Mouse (Mus musculus) neural tube, embryonic 11.5 days (tissue): ENCODE measurements around the gene Olfr586. TPM values are rescaled to one million over a fixed set of nuclear protein-coding genes. Genes with fewer than 3 reads are reported as not detected.

Experiments
- ATAC-seq: fragments of 200-750 bp; cut with Nextera tagmentation; 2 replicates; pipeline ENCODE4 v1.8.0; 2017; ENCODE audit warnings: moderate number of reproducible peaks, mild to moderate bottlenecking, moderate TSS enrichment, moderate library complexity; ENCODE audit not compliant: insufficient read depth, low FRiP score, low TSS enrichment
- DNase-seq: peaks from one replicate; pipeline ENCODE4 v3.0.0-alpha.2; 2015; ENCODE audit warnings: low spot score
- H3K27ac ChIP-seq: fragments of 300-500 bp; sonication (generic); 2 replicates; pipeline ENCODE4 v1.5.1; 2014; ENCODE audit warnings: low read depth, mild to moderate bottlenecking, low read length
- H3K27me3 ChIP-seq: fragments of 300-500 bp; sonication (generic); 2 replicates; pipeline ENCODE4 v1.6.1; 2014; ENCODE audit warnings: mild to moderate bottlenecking, low read length, mixed read lengths; ENCODE audit not compliant: control insufficient read depth, insufficient read depth
- H3K36me3 ChIP-seq: fragments of 300-500 bp; sonication (generic); 2 replicates; pipeline ENCODE4 v1.6.1; 2014; ENCODE audit warnings: mild to moderate bottlenecking, low read length, moderate library complexity, mixed read lengths; ENCODE audit not compliant: control insufficient read depth, insufficient read depth
- H3K4me1 ChIP-seq: fragments of 300-500 bp; sonication (generic); 2 replicates; pipeline ENCODE4 v1.6.1; 2014; ENCODE audit warnings: low read length, mixed read lengths; ENCODE audit not compliant: control insufficient read depth, insufficient read depth
- H3K4me2 ChIP-seq: fragments of 300-500 bp; sonication (generic); 2 replicates; pipeline ENCODE4 v1.6.1; 2014; ENCODE audit warnings: low read depth, mild to moderate bottlenecking, moderate library complexity
- H3K4me3 ChIP-seq: fragments of 300-500 bp; sonication (generic); 2 replicates; pipeline ENCODE4 v1.5.1; 2014; ENCODE audit warnings: low read depth, low read length
- H3K9ac ChIP-seq: fragments of 300-500 bp; sonication (generic); 2 replicates; pipeline ENCODE4 v1.6.1; 2014; ENCODE audit warnings: mild to moderate bottlenecking, low read length
- H3K9me3 ChIP-seq: fragments of 300-500 bp; sonication (generic); 2 replicates; pipeline ENCODE4 v1.6.1; 2016; ENCODE audit warnings: low read length; ENCODE audit not compliant: control insufficient read depth
- WGBS: fragments of 180-500 bp; shearing (Covaris S2); extraction: QIAGEN DNeasy Blood & Tissue Kit; methylation state at CpG from one replicate; pipeline ENCODE4 v1.1.7; 2014; 5-methylcytosine and 5-hydroxymethylcytosine counted together
- polyA plus RNA-seq: library from polyadenylated mRNA; unstranded; fragments of >200 nt; fragmentation: Nextera tagmentation; extraction: Ambion mirVana; gene quantifications from 2 replicates; pipeline ENCODE4 v1.2.1, GENCODE M21; 2014

The Olfr586 gene
- polyA plus RNA-seq: not detected in 2 replicates

- ATAC-seq (no peak), DNase-seq (no peak)
- H3K9me3 ChIP-seq: no peaks in the 10 kb centered on the region
- H3K36me3 ChIP-seq: no peaks in the 10 kb centered on the region
- H3K4me1 ChIP-seq: no peaks in the 10 kb centered on the region
- no peaks in the 10 kb centered on the region for H3K27me3 ChIP-seq
- no peak within 1 kb of the TSS for H3K27ac ChIP-seq
- 91% methylated on average over 3 of the region's 3 CpGs for whole genome bisulfite sequencing
- H3K4me3 ChIP-seq: no peak within 1 kb of the TSS
- no peak within 1 kb of the TSS for H3K9ac ChIP-seq
- no peak within 1 kb of the TSS for H3K4me2 ChIP-seq
Measured at GRCm38 (mm10) chr7:103125538-103125937, at the start of gene Olfr586. Olfr586 (minus strand) TSS chr7:103125638.

- no peak overlapping the region for H3K4me3 ChIP-seq
- H3K27me3 ChIP-seq: no peaks in the 10 kb centered on the region
- H3K9me3 ChIP-seq: no peaks in the 10 kb centered on the region
- no peaks in the 10 kb centered on the region for H3K36me3 ChIP-seq
- no peak overlapping the region for H3K27ac ChIP-seq
- DNase-seq (no peak), ATAC-seq (no peak)
- no peak overlapping the region for H3K4me2 ChIP-seq
- H3K4me1 ChIP-seq: no peaks in the 10 kb centered on the region
- H3K9ac ChIP-seq: no peak overlapping the region
- WGBS: 85% methylated on average over 5 of the region's 5 CpGs
Measured at GRCm38 (mm10) chr7:103169697-103170096, 44.3 kb upstream of the Olfr586 start.

- H3K4me3 ChIP-seq: no peak within 1 kb of the TSS
- ATAC-seq: no peak
Measured at GRCm38 (mm10) chr7:103156256-103156655, 30.8 kb upstream of the Olfr586 start, which contains the start of gene Olfr589. Olfr589 (minus strand) TSS chr7:103156356.

GRCm38 (mm10) chr7:103140579-103140978 is 15.1 kb upstream of the Olfr586 start, which contains the start of gene Olfr588-ps1:
Olfr588-ps1 (plus strand) TSS chr7:103140879.
- H3K27ac ChIP-seq: no peak within 1 kb of the TSS
- no peak within 1 kb of the TSS for H3K4me2 ChIP-seq
- WGBS: 82% methylated on average over 1 of the region's 1 CpGs
- no peaks in the 10 kb centered on the region for H3K36me3 ChIP-seq
- no peaks in the 10 kb centered on the region for H3K9me3 ChIP-seq
- no peaks in the 10 kb centered on the region for H3K27me3 ChIP-seq
- no peaks in the 10 kb centered on the region for H3K4me1 ChIP-seq
- no peak within 1 kb of the TSS for H3K4me3 ChIP-seq
- H3K9ac ChIP-seq: no peak within 1 kb of the TSS
- DNase-seq (no peak), ATAC-seq (no peak)

More at GRCm38 (mm10) chr7:103156256-103156655, 30.8 kb upstream of the Olfr586 start, which contains the start of gene Olfr589:
- WGBS: 69% methylated on average over 2 of the region's 2 CpGs
- DNase-seq: no peak
- no peaks in the 10 kb centered on the region for H3K27me3 ChIP-seq
- no peak within 1 kb of the TSS for H3K27ac ChIP-seq
- H3K4me1 ChIP-seq: no peaks in the 10 kb centered on the region
- H3K36me3 ChIP-seq: no peaks in the 10 kb centered on the region
- H3K4me2 ChIP-seq: no peak within 1 kb of the TSS
- no peak within 1 kb of the TSS for H3K9ac ChIP-seq
- no peaks in the 10 kb centered on the region for H3K9me3 ChIP-seq

- H3K4me2 ChIP-seq: no peak overlapping the region
Measured at GRCm38 (mm10) chr7:103119406-103119805, 6.0 kb downstream of the Olfr586 start.

GRCm38 (mm10) chr7:103097420-103097819 is 28.0 kb downstream of the Olfr586 start, which contains the start of gene Olfr585:
Olfr585 (plus strand) TSS chr7:103097720.
- H3K9ac ChIP-seq: no peak within 1 kb of the TSS
- no peaks in the 10 kb centered on the region for H3K4me1 ChIP-seq
- no peaks in the 10 kb centered on the region for H3K9me3 ChIP-seq
- no peak within 1 kb of the TSS for H3K27ac ChIP-seq
- no peak within 1 kb of the TSS for H3K4me2 ChIP-seq
- no peak for ATAC-seq
- no peaks in the 10 kb centered on the region for H3K36me3 ChIP-seq
- DNase-seq: no peak
- WGBS: 93% methylated on average over 1 of the region's 1 CpGs
- no peak within 1 kb of the TSS for H3K4me3 ChIP-seq
- H3K27me3 ChIP-seq: no peaks in the 10 kb centered on the region

More at GRCm38 (mm10) chr7:103119406-103119805, 6.0 kb downstream of the Olfr586 start:
- Histone ChIP-seq H3K4me1 (no peaks in the 10 kb centered on the region), H3K9ac (no peak overlapping the region), H3K4me3 (no peak overlapping the region), H3K9me3 (no peaks in the 10 kb centered on the region), H3K27me3 (no peaks in the 10 kb centered on the region), H3K36me3 (no peaks in the 10 kb centered on the region), H3K27ac (no peak overlapping the region)
- DNase-seq: no peak
- no peak for ATAC-seq
- WGBS: 50% methylated on average over 3 of the region's 3 CpGs

- no peak within 1 kb of the TSS for H3K27ac ChIP-seq
- H3K4me3 ChIP-seq: no peak within 1 kb of the TSS
- no peak within 1 kb of the TSS for H3K9ac ChIP-seq
- no peaks in the 10 kb centered on the region for H3K4me1 ChIP-seq
- DNase-seq: no peak
- H3K9me3 ChIP-seq: no peaks in the 10 kb centered on the region
- ATAC-seq: no peak
- WGBS: 90% methylated on average over 1 of the region's 1 CpGs
- H3K4me2 ChIP-seq: no peak within 1 kb of the TSS
- no peaks in the 10 kb centered on the region for H3K27me3 ChIP-seq
- no peaks in the 10 kb centered on the region for H3K36me3 ChIP-seq
Measured at GRCm38 (mm10) chr7:103081585-103081984, 43.9 kb downstream of the Olfr586 start, which contains the start of gene Olfr584. Olfr584 (plus strand) TSS chr7:103081885.

Other genes with a start within 250 kb of the Olfr586 start
- gene Olfr568, start 248.5 kb downstream of the Olfr586 start, polyA plus RNA-seq: not detected in 2 replicates
- not detected in 2 replicates for gene Olfr569, start 234.8 kb downstream of the Olfr586 start, polyA plus RNA-seq
- not detected in 2 replicates for gene Olfr570, start 231.1 kb downstream of the Olfr586 start, polyA plus RNA-seq
- gene Olfr571, start 208.1 kb downstream of the Olfr586 start, polyA plus RNA-seq: not detected in 2 replicates
- not detected in 2 replicates for gene Olfr572, start 201.2 kb downstream of the Olfr586 start, polyA plus RNA-seq
- not detected in 2 replicates for gene Olfr573-ps1, start 183.1 kb downstream of the Olfr586 start, polyA plus RNA-seq
- gene Olfr574, start 177.2 kb downstream of the Olfr586 start, polyA plus RNA-seq: not detected in 2 replicates
- gene Olfr575, start 166.9 kb downstream of the Olfr586 start, polyA plus RNA-seq: not detected in 2 replicates
- gene Olfr576, start 163.0 kb downstream of the Olfr586 start, polyA plus RNA-seq: not detected in 2 replicates
- not detected in 2 replicates for gene Olfr577, start 149.7 kb downstream of the Olfr586 start, polyA plus RNA-seq
- gene Olfr578, start 136.3 kb downstream of the Olfr586 start, polyA plus RNA-seq: not detected in 2 replicates
- not detected in 2 replicates for gene Olfr582, start 87.6 kb downstream of the Olfr586 start, polyA plus RNA-seq
- not detected in 2 replicates for gene Olfr583, start 74.3 kb downstream of the Olfr586 start, polyA plus RNA-seq
- not detected in 2 replicates for gene Olfr584, start 43.8 kb downstream of the Olfr586 start, polyA plus RNA-seq
- not detected in 2 replicates for gene Olfr585, start 27.9 kb downstream of the Olfr586 start, polyA plus RNA-seq
- not detected in 2 replicates for gene Olfr588-ps1, start 15.2 kb upstream of the Olfr586 start, polyA plus RNA-seq
- not detected in 2 replicates for gene Olfr589, start 30.7 kb upstream of the Olfr586 start, polyA plus RNA-seq
- gene Olfr591, start 52.7 kb upstream of the Olfr586 start, polyA plus RNA-seq: not detected in 2 replicates
- not detected in 2 replicates for gene Olfr592, start 59.2 kb upstream of the Olfr586 start, polyA plus RNA-seq
- not detected in 2 replicates for gene Olfr593, start 86.2 kb upstream of the Olfr586 start, polyA plus RNA-seq
- gene Olfr594, start 91.4 kb upstream of the Olfr586 start, polyA plus RNA-seq: not detected in 2 replicates
- gene Usp17ld, start 126.9 kb upstream of the Olfr586 start, polyA plus RNA-seq: not detected in 2 replicates
- gene Olfr596, start 180.0 kb upstream of the Olfr586 start, polyA plus RNA-seq: not detected in 2 replicates
- gene Olfr597, start 190.7 kb upstream of the Olfr586 start, polyA plus RNA-seq: not detected in 2 replicates
- gene Olfr598, start 197.9 kb upstream of the Olfr586 start, polyA plus RNA-seq: not detected in 2 replicates
- not detected in 2 replicates for gene Olfr599, start 210.3 kb upstream of the Olfr586 start, polyA plus RNA-seq
- gene Olfr600, start 224.0 kb upstream of the Olfr586 start, polyA plus RNA-seq: not detected in 2 replicates
- gene Olfr601, start 237.0 kb upstream of the Olfr586 start, polyA plus RNA-seq: not detected in 2 replicates